Mouse (Mus musculus) megakaryocyte, embryonic 14.5 days (primary cell): ENCODE measurements around the gene Ly6g6c.
A peak's percentile ranks its signal among the peaks of the same experiment; 100 is the strongest.

Source experiments
- FLI1 ChIP-seq: IDR thresholded peaks from 2 replicates; pipeline ENCODE4 v1.6.1; 2012; ENCODE audit warnings: low read length, inconsistent platforms, mixed read lengths
- GATA1 ChIP-seq: IDR thresholded peaks from 3 replicates; pipeline ENCODE4 v1.6.1; 2012; ENCODE audit warnings: mixed read lengths, low read length, inconsistent platforms, borderline replicate concordance

GRCm38 (mm10) chr17:35021842-35022477 lies 43.2 kb upstream of the Ly6g6c start:
- TF ChIP-seq GATA1 (peak; percentile 80; the same call in 2 of the 3 replicates), FLI1 (no peak)
